Mouse (Mus musculus): ENCODE results near the gene Zfp513. TPM values are rescaled to one million over a fixed set of nuclear protein-coding genes. Genes with fewer than 3 reads are reported as not detected.

Zfp513 gene
- total and polyA plus RNA-seq, 2 experiments, result 3.1 to 27.6 TPM

- peaks cover 5% of the 10 kb centered on the region for H3K4me1 ChIP-seq (ENCODE audit: control insufficient read depth, insufficient read depth, low read length)
- H3K79me2 ChIP-seq (ENCODE audit: control insufficient read depth, insufficient read depth, low read length), result peaks cover 3% of the 10 kb centered on the region; the same call in 1 of the 2 replicates
- H3K9ac ChIP-seq (ENCODE audit: low read depth, low read length), result no peak overlapping the region
- no peaks in the 10 kb centered on the region for H3K27me3 ChIP-seq (ENCODE audit: control insufficient read depth, insufficient read depth, low read length)
- WGBS, result 95% methylated on average over 9 of the region's 9 CpGs
- peaks cover 23% of the 10 kb centered on the region; the same call in 1 of the 2 replicates for H3K36me3 ChIP-seq (ENCODE audit: control insufficient read depth, insufficient read depth, low read length)
- no peak for DNase-seq (ENCODE audit: extremely low read depth, low read depth, low spot score)
- TF ChIP-seq POLR2A (IDR thresholded peaks at IDR 0.05; ENCODE audit: extremely low read depth, insufficient read depth, low read length), result no peak
- no peak for TF ChIP-seq CTCF (IDR thresholded peaks at IDR 0.05; ENCODE audit: low read depth, low read length)
- no peak overlapping the region for H3K27ac ChIP-seq (replicated peaks; ENCODE audit: insufficient read depth, low read depth, low read length)
- no peak overlapping the region for H3K4me3 ChIP-seq (ENCODE audit: insufficient read depth, low read depth, low read length)
These were observed 11.9 kb downstream of the Zfp513 start for GRCm38 (mm10) chr5:31190201-31190600.

GRCm38 (mm10) chr5:31188223-31188840 lies 13.8 kb downstream of the Zfp513 start:
- Histone ChIP-seq H3K79me2 (ENCODE audit: control insufficient read depth, insufficient read depth, low read length) (peaks cover 3% of the 10 kb centered on the region; the same call in 1 of the 2 replicates), H3K36me3 (ENCODE audit: control insufficient read depth, insufficient read depth, low read length) (peaks cover 22% of the 10 kb centered on the region; the same call in 1 of the 2 replicates), H3K4me1 (ENCODE audit: control insufficient read depth, insufficient read depth, low read length) (peaks cover 5% of the 10 kb centered on the region), H3K27ac (replicated peaks; ENCODE audit: insufficient read depth, low read depth, low read length) (no peak overlapping the region), H3K4me3 (ENCODE audit: insufficient read depth, low read depth, low read length) (no peak overlapping the region), H3K27me3 (ENCODE audit: control insufficient read depth, insufficient read depth, low read length) (no peaks in the 10 kb centered on the region), H3K9ac (ENCODE audit: low read depth, low read length) (no peak overlapping the region)
- no peak for DNase-seq (ENCODE audit: extremely low read depth, low read depth, low spot score)
- no peak for TF ChIP-seq POLR2A (IDR thresholded peaks at IDR 0.05; ENCODE audit: extremely low read depth, insufficient read depth, low read length)
- TF ChIP-seq CTCF (IDR thresholded peaks at IDR 0.05; ENCODE audit: low read depth, low read length), result no peak
- 75% methylated on average over 4 of the region's 4 CpGs for WGBS

- Histone ChIP-seq H3K79me2 (ENCODE audit: control insufficient read depth, insufficient read depth, low read length) (peaks cover 6% of the 10 kb centered on the region; the same call in 1 of the 2 replicates), H3K27ac (replicated peaks; ENCODE audit: insufficient read depth, low read depth, low read length) (no peak overlapping the region), H3K4me1 (ENCODE audit: control insufficient read depth, insufficient read depth, low read length) (peaks cover 3% of the 10 kb centered on the region; the same call in 1 of the 2 replicates), H3K9ac (ENCODE audit: low read depth, low read length) (no peak overlapping the region), H3K36me3 (ENCODE audit: control insufficient read depth, insufficient read depth, low read length) (peaks cover 17% of the 10 kb centered on the region; the same call in 1 of the 2 replicates), H3K4me3 (ENCODE audit: insufficient read depth, low read depth, low read length) (no peak overlapping the region), H3K27me3 (ENCODE audit: control insufficient read depth, insufficient read depth, low read length) (no peaks in the 10 kb centered on the region)
- DNase-seq (ENCODE audit: extremely low read depth, low read depth, low spot score), result no peak
- WGBS, result 62% methylated on average over 4 of the region's 4 CpGs
- no peak for TF ChIP-seq POLR2A (IDR thresholded peaks at IDR 0.05; ENCODE audit: extremely low read depth, insufficient read depth, low read length)
- no peak for TF ChIP-seq CTCF (IDR thresholded peaks at IDR 0.05; ENCODE audit: low read depth, low read length)
These were observed 18.4 kb downstream of the Zfp513 start for GRCm38 (mm10) chr5:31183678-31184077.

- H3K27me3 ChIP-seq (ENCODE audit: control insufficient read depth, insufficient read depth, low read length), result no peaks in the 10 kb centered on the region
- 93% methylated on average over 9 of the region's 9 CpGs for WGBS
- no peak for DNase-seq (ENCODE audit: extremely low read depth, low read depth, low spot score)
- no peaks in the 10 kb centered on the region for H3K36me3 ChIP-seq (ENCODE audit: control insufficient read depth, insufficient read depth, low read length)
- peaks cover 3% of the 10 kb centered on the region; the same call in 1 of the 2 replicates for H3K4me1 ChIP-seq (ENCODE audit: control insufficient read depth, insufficient read depth, low read length)
- H3K9ac ChIP-seq (ENCODE audit: low read depth, low read length), result no peak overlapping the region
- H3K79me2 ChIP-seq (ENCODE audit: control insufficient read depth, insufficient read depth, low read length), result peaks cover 16% of the 10 kb centered on the region; the same call in 1 of the 2 replicates
- TF ChIP-seq CTCF (IDR thresholded peaks at IDR 0.05; ENCODE audit: low read depth, low read length) (no peak), POLR2A (IDR thresholded peaks at IDR 0.05; ENCODE audit: extremely low read depth, insufficient read depth, low read length) (no peak)
- no peak overlapping the region for H3K27ac ChIP-seq (replicated peaks; ENCODE audit: insufficient read depth, low read depth, low read length)
- no peak overlapping the region for H3K4me3 ChIP-seq (ENCODE audit: insufficient read depth, low read depth, low read length)
These were observed 20.8 kb downstream of the Zfp513 start for GRCm38 (mm10) chr5:31181183-31181770.

GRCm38 (mm10) chr5:31179766-31180630 lies 22.1 kb downstream of the Zfp513 start, which contains the start of the genes Gm29609 and Gtf3c2:
TSS of gene Gm29609 (minus strand) at chr5:31179911.
TSS of gene Gtf3c2 (minus strand) at chr5:31180144.
- peaks cover 3% of the 10 kb centered on the region; the same call in 1 of the 2 replicates for H3K4me1 ChIP-seq (ENCODE audit: control insufficient read depth, insufficient read depth, low read length)
- H3K27me3 ChIP-seq (ENCODE audit: control insufficient read depth, insufficient read depth, low read length), result no peaks in the 10 kb centered on the region
- peak within 1 kb of the TSS; percentile 86 for H3K9ac ChIP-seq (ENCODE audit: low read depth, low read length)
- H3K4me3 ChIP-seq (ENCODE audit: insufficient read depth, low read depth, low read length), result peak within 1 kb of the TSS; percentile 91
- peaks cover 16% of the 10 kb centered on the region; the same call in 1 of the 2 replicates for H3K79me2 ChIP-seq (ENCODE audit: control insufficient read depth, insufficient read depth, low read length)
- TF ChIP-seq CTCF (IDR thresholded peaks at IDR 0.05; ENCODE audit: low read depth, low read length) (no peak), POLR2A (IDR thresholded peaks at IDR 0.05; ENCODE audit: extremely low read depth, insufficient read depth, low read length) (peak; percentile 73)
- under 1% methylated on average over 59 of the region's 59 CpGs for WGBS
- H3K36me3 ChIP-seq (ENCODE audit: control insufficient read depth, insufficient read depth, low read length), result no peaks in the 10 kb centered on the region
- DNase-seq (ENCODE audit: extremely low read depth, low read depth, low spot score), result peak; percentile 88
- H3K27ac ChIP-seq (replicated peaks; ENCODE audit: insufficient read depth, low read depth, low read length), result peak within 1 kb of the TSS; percentile 93
